Mouse (Mus musculus) T-cell, adult 66 days (primary cell): ENCODE measurements around the gene Rtl10. TPM values are rescaled to one million over a fixed set of nuclear protein-coding genes. Genes with fewer than 3 reads are reported as not detected.

Experiments
- total RNA-seq, 2 experiments: library from RNA; stranded (reverse); gene quantifications; 3 replicates in 1 of 2; 4 replicates in 1 of 2; pipeline ENCODE4 v1.2.4; 2023

The Rtl10 gene
- total RNA-seq = 10 to 100 TPM in 1 of 2 experiments, 1 to 10 TPM in 1; 8.9 to 13.0 TPM

GRCm38 (mm10) chr16:18498558-18498990 lies at the start of gene Rtl10, which contains the start of gene Gnb1l:
TSS of gene Rtl10 (plus strand) at chr16:18498901.
TSS of gene Gnb1l (plus strand) at chr16:18498713.

Other genes starting within 250 kb of the Rtl10 start
- gene Gm49776, start 240.6 kb upstream of the Rtl10 start, total RNA-seq = not detected
- gene Dgcr8, start 209.7 kb upstream of the Rtl10 start, total RNA-seq = 10 to 100 TPM; 53.5 to 60.6 TPM
- gene Tango2, start 150.8 kb upstream of the Rtl10 start, total RNA-seq = 10 to 100 TPM; 46.6 to 57.9 TPM
- gene Arvcf, start 150.7 kb upstream of the Rtl10 start, total RNA-seq = 1 to 10 TPM; 4.9 TPM
- 10 to 100 TPM; 17.8 to 19.8 TPM for gene Txnrd2, start 72.5 kb upstream of the Rtl10 start, total RNA-seq
- 10 to 100 TPM; 13.4 to 18.8 TPM for gene Comt, start 72.0 kb upstream of the Rtl10 start, total RNA-seq
- 10 to 100 TPM; 11.5 to 14.6 TPM for gene Gnb1l, start 188 bp upstream of the Rtl10 start, total RNA-seq
- gene Tbx1, start 91.8 kb downstream of the Rtl10 start, total RNA-seq = not detected
- not detected for gene Gp1bb, start 123.5 kb downstream of the Rtl10 start, total RNA-seq
- gene Gm49601, start 127.5 kb downstream of the Rtl10 start, total RNA-seq = not detected
- gene Sept5, start 131.1 kb downstream of the Rtl10 start, total RNA-seq = under 1 TPM; 0.21 to 0.26 TPM